8 mouse cellular contexts compared by ENCODE assay signal in genomic region chr19:5823266-5823839, GRCm38 (mm10). TPM values are rescaled to one million over a fixed set of nuclear protein-coding genes. Genes with fewer than 3 reads are reported as not detected.
DNase-seq lines count a peak whose midpoint lies in the region; ATAC-seq and TF ChIP-seq lines count a peak whose summit lies in the region.

No protein-coding gene starts in this region.

- H3K4me1 ChIP-seq in forebrain, postnatal 0 days (ENCODE audit: insufficient read depth), result peaks cover 10% of the 10 kb centered on the region
- peaks cover 30% of the 10 kb centered on the region for H3K4me1 ChIP-seq in limb, embryonic 14.5 days (ENCODE audit: control insufficient read depth, insufficient read depth, low read length)
- peaks cover 23% of the 10 kb centered on the region for H3K4me1 ChIP-seq in neural tube, embryonic 12.5 days

- intact Hi-C loops in gastrocnemius, adult 2 months (cut with DNase I), result no loop called here
- intact Hi-C loops in left cerebral cortex, postnatal 36 days (cut with DNase I), result no loop called here

- peak overlapping the region; percentile 98 for H3K27ac ChIP-seq in gastrocnemius, adult 2 months
- no peak overlapping the region for H3K27ac ChIP-seq in forebrain, postnatal 0 days (ENCODE audit: low read depth, low read length)
- no peak overlapping the region; the same call in 1 of the 2 replicates for H3K27ac ChIP-seq in limb, embryonic 14.5 days (replicated peaks; ENCODE audit: low read depth, low read length)
- H3K27ac ChIP-seq in neural tube, embryonic 12.5 days, result no peak overlapping the region

- H3K27me3 ChIP-seq in forebrain, postnatal 0 days (ENCODE audit: insufficient read depth, low read length), result no peaks in the 10 kb centered on the region
- H3K27me3 ChIP-seq in limb, embryonic 14.5 days (ENCODE audit: control insufficient read depth, insufficient read depth, low read length), result no peaks in the 10 kb centered on the region
- 0 out of 2 replicates have a peak, but pooled peaks cover 4% of the 10 kb centered on the region for H3K27me3 ChIP-seq in neural tube, embryonic 12.5 days (replicated peaks)

- TF ChIP-seq POLR2A in limb, embryonic 14.5 days (IDR thresholded peaks at IDR 0.05; ENCODE audit: borderline replicate concordance, extremely low read depth, insufficient read depth, insufficient read length), result no peak

- no peaks in the 10 kb centered on the region for H3K9me3 ChIP-seq in forebrain, postnatal 0 days (ENCODE audit: low read length)
- no peaks in the 10 kb centered on the region for H3K9me3 ChIP-seq in limb, embryonic 14.5 days (ENCODE audit: control insufficient read depth, low read length)
- H3K9me3 ChIP-seq in neural tube, embryonic 12.5 days, result no peaks in the 10 kb centered on the region

- peak; percentile 63 for DNase-seq in gastrocnemius, adult 2 months
- DNase-seq in gastrocnemius, postnatal 4 days (ENCODE audit: low spot score in 2 of 2), result no peak
- peak; percentile 66 for DNase-seq in T-cell, adult 2 months (ENCODE audit: low spot score)
- no peak for DNase-seq in forebrain, postnatal 0 days
- peak; percentile 79 for DNase-seq in limb, embryonic 14.5 days (ENCODE audit: low spot score)
- DNase-seq in left cerebral cortex, postnatal 36 days (ENCODE audit: low spot score in 2 of 2), result no peak

- H3K36me3 ChIP-seq in forebrain, postnatal 0 days (ENCODE audit: insufficient read depth), result no peaks in the 10 kb centered on the region
- H3K36me3 ChIP-seq in limb, embryonic 14.5 days (ENCODE audit: control insufficient read depth, insufficient read depth, low read length), result no peaks in the 10 kb centered on the region
- H3K36me3 ChIP-seq in neural tube, embryonic 12.5 days, result no peaks in the 10 kb centered on the region

- no peak overlapping the region for H3K4me2 ChIP-seq in forebrain, postnatal 0 days (ENCODE audit: low read depth)
- H3K4me2 ChIP-seq in limb, embryonic 14.5 days (replicated peaks; ENCODE audit: low read depth, low read length, severe bottlenecking), result no peak overlapping the region
- H3K4me2 ChIP-seq in neural tube, embryonic 12.5 days (replicated peaks), result peak overlapping the region; percentile 22; the same call in 1 of the 2 replicates

- peak; percentile 71 for ATAC-seq in forebrain, postnatal 0 days
- peak; percentile 70 for ATAC-seq in limb, embryonic 14.5 days (ENCODE audit: low FRiP score, low read depth)
- ATAC-seq in neural tube, embryonic 12.5 days (ENCODE audit: low FRiP score, low read depth), result 0 out of 2 replicates have a peak, but pooled peaks have one; percentile 58
- ATAC-seq in activated CD4-positive, CD25-positive, alpha-beta regulatory T cell, adult 4 months, result no peak

- TF ChIP-seq CTCF in gastrocnemius, adult 2 months (IDR thresholded peaks at IDR 0.05), result no peak
- no peak for TF ChIP-seq CTCF in forebrain, postnatal 0 days (IDR thresholded peaks at IDR 0.05; ENCODE audit: low read depth)

- no peak overlapping the region for H3K9ac ChIP-seq in forebrain, postnatal 0 days
- no peak overlapping the region for H3K9ac ChIP-seq in limb, embryonic 14.5 days (ENCODE audit: low read depth, low read length, severe bottlenecking)
- H3K9ac ChIP-seq in neural tube, embryonic 12.5 days, result no peak overlapping the region

- WGBS in forebrain, postnatal 0 days, result 26% methylated on average over 9 of the region's 9 CpGs
- 19% methylated on average over 9 of the region's 9 CpGs for WGBS in limb, embryonic 14.5 days
- WGBS in neural tube, embryonic 12.5 days, result 23% methylated on average over 9 of the region's 9 CpGs

- H3K4me3 ChIP-seq in gastrocnemius, adult 2 months, result peak overlapping the region; percentile 47
- no peak overlapping the region for H3K4me3 ChIP-seq in forebrain, postnatal 0 days (ENCODE audit: low read depth, low read length)
- no peak overlapping the region for H3K4me3 ChIP-seq in limb, embryonic 14.5 days (replicated peaks; ENCODE audit: low read length)
- no peak overlapping the region for H3K4me3 ChIP-seq in neural tube, embryonic 12.5 days

RNA-seq across cellular contexts. Expression of gene Frmd8, which starts 51.7 kb away (rescaled TPM):
- 1 to 10 TPM; 3.4 to 4.0 TPM for total RNA-seq in gastrocnemius, adult 2 months (2021)
- total RNA-seq in gastrocnemius, postnatal 4 days (2021), result 10 to 100 TPM; 16.2 to 16.7 TPM
- 8.5 and 13.3 TPM in 2 replicates for total RNA-seq in forebrain, postnatal 0 days (2014; rRNA removed)
- polyA plus RNA-seq in forebrain, postnatal 0 days (2015; fragmentation: Nextera tagmentation; extraction: Ambion mirVana), result 9.0 and 10.3 TPM in 2 replicates
- 22.7 and 30.1 TPM in 2 replicates for polyA plus RNA-seq in limb, embryonic 14.5 days (2012; rRNA removed)
- 22.6 and 22.7 TPM in 2 replicates for polyA plus RNA-seq in limb, embryonic 14.5 days (2014; fragmentation: Nextera tagmentation; extraction: Ambion mirVana)
- polyA plus RNA-seq in neural tube, embryonic 12.5 days (2016; fragmentation: Nextera tagmentation; extraction: Ambion mirVana), result 27.0 and 33.0 TPM in 2 replicates
- 10 to 100 TPM; 11.6 to 13.3 TPM for total RNA-seq in left cerebral cortex, postnatal 36 days (2021)
- polyA plus RNA-seq in activated CD4-positive, CD25-positive, alpha-beta regulatory T cell, adult 4 months (2017; shearing (Covaris generic)), result 10 to 100 TPM; 70.6 to 78.6 TPM

RNA-seq across cellular contexts. Expression of gene Scyl1, which starts 52.1 kb away (rescaled TPM):
- total RNA-seq in gastrocnemius, adult 2 months (2021), result 10 to 100 TPM; 71.2 to 78.6 TPM
- 10 to 100 TPM; 71.7 to 75.6 TPM for total RNA-seq in gastrocnemius, postnatal 4 days (2021)
- 79.8 and 98.1 TPM in 2 replicates for total RNA-seq in forebrain, postnatal 0 days (2014; rRNA removed)
- polyA plus RNA-seq in forebrain, postnatal 0 days (2015; fragmentation: Nextera tagmentation; extraction: Ambion mirVana), result 62.7 and 68.8 TPM in 2 replicates
- polyA plus RNA-seq in limb, embryonic 14.5 days (2012; rRNA removed), result 152 and 186 TPM in 2 replicates
- polyA plus RNA-seq in limb, embryonic 14.5 days (2014; fragmentation: Nextera tagmentation; extraction: Ambion mirVana), result 78.4 and 81.1 TPM in 2 replicates
- 66.1 and 70.4 TPM in 2 replicates for polyA plus RNA-seq in neural tube, embryonic 12.5 days (2016; fragmentation: Nextera tagmentation; extraction: Ambion mirVana)
- 10 to 100 TPM; 90.5 to 98.8 TPM for total RNA-seq in left cerebral cortex, postnatal 36 days (2021)
- 10 to 100 TPM in 1 of 2 experiments, 1 to 10 TPM in 1; 8.4 to 16.8 TPM for polyA plus RNA-seq in activated CD4-positive, CD25-positive, alpha-beta regulatory T cell, adult 4 months (2017; shearing (Covaris generic))

RNA-seq across cellular contexts. Expression of gene Slc25a45, which starts 54.3 kb away (rescaled TPM):
- total RNA-seq in gastrocnemius, adult 2 months (2021), result under 1 TPM; 0.79 to 0.84 TPM
- 1 to 10 TPM; 3.7 to 3.8 TPM for total RNA-seq in gastrocnemius, postnatal 4 days (2021)
- total RNA-seq in forebrain, postnatal 0 days (2014; rRNA removed), result 2.2 and 2.6 TPM in 2 replicates
- 2.0 and 2.9 TPM in 2 replicates for polyA plus RNA-seq in forebrain, postnatal 0 days (2015; fragmentation: Nextera tagmentation; extraction: Ambion mirVana)
- polyA plus RNA-seq in limb, embryonic 14.5 days (2012; rRNA removed), result 6.2 and 6.3 TPM in 2 replicates
- 2.5 and 3.0 TPM in 2 replicates for polyA plus RNA-seq in limb, embryonic 14.5 days (2014; fragmentation: Nextera tagmentation; extraction: Ambion mirVana)
- 1.7 and 2.5 TPM in 2 replicates for polyA plus RNA-seq in neural tube, embryonic 12.5 days (2016; fragmentation: Nextera tagmentation; extraction: Ambion mirVana)
- total RNA-seq in left cerebral cortex, postnatal 36 days (2021), result 1 to 10 TPM; 3.0 to 4.1 TPM
- polyA plus RNA-seq in activated CD4-positive, CD25-positive, alpha-beta regulatory T cell, adult 4 months (2017; shearing (Covaris generic)), result 10 to 100 TPM; 43.3 to 60.2 TPM

Comparison
In these comparisons a context has a peak if more than half of its experiments do, and no peak if none do; other contexts are left out.
1. DNase-seq: peak in gastrocnemius, adult 2 months (single experiment), T-cell, adult 2 months (single experiment) and limb, embryonic 14.5 days (single experiment); none in gastrocnemius, postnatal 4 days (0 of 2), forebrain, postnatal 0 days (single experiment) and left cerebral cortex, postnatal 36 days (0 of 2).